Comparison of ENCODE assay signal across 8 mouse cellular contexts in genomic region chr14:40947431-40948394, GRCm38 (mm10). TPM values are rescaled to one million over a fixed set of nuclear protein-coding genes. Genes with fewer than 3 reads are reported as not detected.
DNase-seq lines count a peak whose midpoint lies in the region; ATAC-seq and TF ChIP-seq lines count a peak whose summit lies in the region.

No protein-coding gene starts in this region.

- peaks cover 47% of the 10 kb centered on the region for H3K4me1 ChIP-seq in neural tube, embryonic 13.5 days (replicated peaks)
- H3K4me1 ChIP-seq in embryonic facial prominence, embryonic 15.5 days: peaks cover 46% of the 10 kb centered on the region
- H3K4me1 ChIP-seq in liver, embryonic 11.5 days (replicated peaks; ENCODE audit: control insufficient read depth, insufficient read depth, low read length): peaks cover 58% of the 10 kb centered on the region
- peaks cover 14% of the 10 kb centered on the region; the same call in 1 of the 2 replicates for H3K4me1 ChIP-seq in cerebellum, adult 2 months (ENCODE audit: control insufficient read depth, insufficient read depth, low read length)

- no peak for ATAC-seq in neural tube, embryonic 13.5 days (ENCODE audit: low read depth)
- peak; percentile 45; the same call in 1 of the 2 replicates for ATAC-seq in embryonic facial prominence, embryonic 15.5 days (ENCODE audit: insufficient number of reproducible peaks, low FRiP score, low TSS enrichment, low read depth)
- ATAC-seq in liver, embryonic 11.5 days (replicated peaks; ENCODE audit: low FRiP score): peak; percentile 95

- 0 out of 2 replicates have a peak, but pooled peaks cover 9% of the 10 kb centered on the region for H3K36me3 ChIP-seq in neural tube, embryonic 13.5 days
- H3K36me3 ChIP-seq in embryonic facial prominence, embryonic 15.5 days: no peaks in the 10 kb centered on the region
- 0 out of 2 replicates have a peak, but pooled peaks cover 2% of the 10 kb centered on the region for H3K36me3 ChIP-seq in liver, embryonic 11.5 days (ENCODE audit: control insufficient read depth, insufficient read depth, low read length)

- WGBS in neural tube, embryonic 13.5 days: 88% methylated on average over 14 of the region's 14 CpGs
- 47% methylated on average over 14 of the region's 14 CpGs for WGBS in embryonic facial prominence, embryonic 15.5 days
- WGBS in liver, embryonic 11.5 days: 30% methylated on average over 14 of the region's 14 CpGs
- 94% methylated on average over 14 of the region's 14 CpGs for WGBS in cerebellum, adult 2 months

- no peak for TF ChIP-seq POLR2A in cerebellum, adult 2 months (IDR thresholded peaks at IDR 0.05; ENCODE audit: borderline replicate concordance, insufficient read depth, low read length)

- DNase-seq in neural tube, embryonic 10.5 days (ENCODE audit: extremely low spot score, low spot score): no peak
- DNase-seq in liver, embryonic 11.5 days (ENCODE audit: low spot score): no peak
- DNase-seq in spleen, postnatal 36 days (ENCODE audit: low spot score in 2 of 2): peak; percentile 77 to 79
- DNase-seq in ovary, postnatal 10 days (ENCODE audit: low spot score): no peak
- DNase-seq in cerebellum, adult 2 months: no peak
- DNase-seq in yolk sac, embryonic 10.5 days (ENCODE audit: low spot score): no peak

- 0 out of 2 replicates have a peak overlapping the region, but pooled peaks have one; percentile 6 for H3K27ac ChIP-seq in neural tube, embryonic 13.5 days (replicated peaks)
- H3K27ac ChIP-seq in embryonic facial prominence, embryonic 15.5 days (replicated peaks): peak overlapping the region; percentile 89
- H3K27ac ChIP-seq in liver, embryonic 11.5 days (ENCODE audit: low read depth, low read length): peak overlapping the region; percentile 86
- H3K27ac ChIP-seq in cerebellum, adult 2 months (ENCODE audit: insufficient read depth, low read length): no peak overlapping the region

- H3K9ac ChIP-seq in neural tube, embryonic 13.5 days: no peak overlapping the region
- no peak overlapping the region for H3K9ac ChIP-seq in embryonic facial prominence, embryonic 15.5 days
- H3K9ac ChIP-seq in liver, embryonic 11.5 days (ENCODE audit: low read depth, low read length): peak overlapping the region; percentile 48

- no peak overlapping the region for H3K4me2 ChIP-seq in neural tube, embryonic 13.5 days
- H3K4me2 ChIP-seq in embryonic facial prominence, embryonic 15.5 days (replicated peaks): peak overlapping the region; percentile 21; the same call in 1 of the 2 replicates
- H3K4me2 ChIP-seq in liver, embryonic 11.5 days: peak overlapping the region; percentile 68

- 0 out of 2 replicates have a peak, but pooled peaks cover 2% of the 10 kb centered on the region for H3K9me3 ChIP-seq in neural tube, embryonic 13.5 days
- no peaks in the 10 kb centered on the region for H3K9me3 ChIP-seq in embryonic facial prominence, embryonic 15.5 days (replicated peaks)
- no peaks in the 10 kb centered on the region for H3K9me3 ChIP-seq in liver, embryonic 11.5 days (ENCODE audit: control insufficient read depth, low read length)

- H3K27me3 ChIP-seq in neural tube, embryonic 13.5 days: no peaks in the 10 kb centered on the region
- H3K27me3 ChIP-seq in embryonic facial prominence, embryonic 15.5 days: no peaks in the 10 kb centered on the region
- no peaks in the 10 kb centered on the region for H3K27me3 ChIP-seq in liver, embryonic 11.5 days (replicated peaks; ENCODE audit: control insufficient read depth, insufficient read depth, low read length)
- no peaks in the 10 kb centered on the region for H3K27me3 ChIP-seq in cerebellum, adult 2 months (ENCODE audit: control insufficient read depth, insufficient read depth, low read length)

- no peak overlapping the region for H3K4me3 ChIP-seq in neural tube, embryonic 13.5 days
- H3K4me3 ChIP-seq in embryonic facial prominence, embryonic 15.5 days (replicated peaks): no peak overlapping the region
- peak overlapping the region; percentile 31 for H3K4me3 ChIP-seq in liver, embryonic 11.5 days (ENCODE audit: low read depth, low read length)
- H3K4me3 ChIP-seq in cerebellum, adult 2 months (replicated peaks; ENCODE audit: insufficient read depth, low read depth, low read length): no peak overlapping the region

- no peak for TF ChIP-seq CTCF in cerebellum, adult 2 months (IDR thresholded peaks at IDR 0.05; ENCODE audit: borderline replicate concordance, insufficient read depth, low read depth, low read length)

RNA-seq across cellular contexts. Expression of gene Tspan14, which starts 18.9 kb away (rescaled TPM):
- polyA plus RNA-seq in neural tube, embryonic 13.5 days (2015; fragmentation: Nextera tagmentation; extraction: Ambion mirVana): 78.5 and 87.4 TPM in 2 replicates
- polyA plus RNA-seq in embryonic facial prominence, embryonic 15.5 days (2015; fragmentation: Nextera tagmentation; extraction: Ambion mirVana): 84.7 and 86.6 TPM in 2 replicates
- 65.3 and 68.1 TPM in 2 replicates for polyA plus RNA-seq in liver, embryonic 11.5 days (2014; fragmentation: Nextera tagmentation; extraction: Ambion mirVana)
- polyA plus RNA-seq in cerebellum, adult 2 months (2012; rRNA removed): 39.1 and 39.6 TPM in 2 replicates

RNA-seq across cellular contexts. Expression of gene Sh2d4b, which starts 54.6 kb away (rescaled TPM):
- polyA plus RNA-seq in neural tube, embryonic 13.5 days (2015; fragmentation: Nextera tagmentation; extraction: Ambion mirVana): 1.5 and 1.6 TPM in 2 replicates
- polyA plus RNA-seq in embryonic facial prominence, embryonic 15.5 days (2015; fragmentation: Nextera tagmentation; extraction: Ambion mirVana): 1.3 and 1.4 TPM in 2 replicates
- polyA plus RNA-seq in liver, embryonic 11.5 days (2014; fragmentation: Nextera tagmentation; extraction: Ambion mirVana): 0.43 and 0.86 TPM in 2 replicates
- 0.62 and 0.90 TPM in 2 replicates for polyA plus RNA-seq in cerebellum, adult 2 months (2012; rRNA removed)

Comparison
In these comparisons a context has a peak if more than half of its experiments do, and no peak if none do; other contexts are left out.
1. DNase-seq: peak in spleen, postnatal 36 days (2 of 2); none in neural tube, embryonic 10.5 days (single experiment), liver, embryonic 11.5 days (single experiment), ovary, postnatal 10 days (single experiment), cerebellum, adult 2 months (0 of 2) and yolk sac, embryonic 10.5 days (single experiment).